Mouse (Mus musculus) heart, adult 2 months (tissue): ENCODE results near the gene Atxn2.

ENCODE experiments used
- CTCF ChIP-seq: fragments of 200-600 bp; IDR thresholded peaks from 2 replicates; pipeline ENCODE4 v1.8.1; 2022; ENCODE audit warnings: antibody characterized with exemption, mild to moderate bottlenecking, moderate library complexity
- EP300 ChIP-seq: fragments of 200-500 bp; IDR thresholded peaks from 2 replicates; pipeline ENCODE4 v1.6.1; 2011; ENCODE audit warnings: low read depth, low read length, control low read depth; ENCODE audit not compliant: insufficient read depth
- POLR2A ChIP-seq: fragments of 200-500 bp; IDR thresholded peaks from 2 replicates; pipeline ENCODE4 v1.6.1; 2011; ENCODE audit warnings: mild to moderate bottlenecking, low read depth, low read length, control low read depth; ENCODE audit not compliant: insufficient read depth

DNA sequence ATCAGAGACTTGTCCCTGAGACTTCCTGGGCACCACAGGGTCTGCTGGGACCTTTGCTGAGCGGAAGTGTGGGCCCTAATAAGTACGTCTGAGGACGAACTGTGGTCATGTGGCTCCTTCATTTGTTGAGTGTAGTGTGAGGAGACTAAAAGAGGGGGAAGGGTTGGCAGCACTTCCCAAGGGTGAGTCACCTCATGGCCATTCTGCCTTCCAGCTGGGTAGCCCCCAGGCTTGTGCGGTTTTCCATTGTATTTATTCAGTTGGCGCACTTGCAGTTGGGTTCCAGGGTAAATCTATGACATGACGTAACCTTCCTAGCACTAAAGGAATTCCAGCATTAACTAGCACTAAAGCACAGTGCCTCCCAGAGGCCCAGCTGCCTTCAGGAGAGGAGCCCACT lies 25.6 kb upstream of the Atxn2 start:
- TF ChIP-seq CTCF (no peak), POLR2A (no peak), EP300 (no peak)
